Mouse (Mus musculus) heart, adult 2 months (tissue): ENCODE results near the gene Zfp879. TPM values are rescaled to one million over a fixed set of nuclear protein-coding genes. Genes with fewer than 3 reads are reported as not detected.
A peak's percentile ranks its signal among the peaks of the same experiment; 100 is the strongest.

Experiments used
- DNase-seq, 2 experiments: peaks; one replicate each; pipeline ENCODE4 v3.0.0; 2021
- H3K27ac ChIP-seq: fragments of 200-600 bp; 2 replicates; pipeline ENCODE4 v1.8.1; 2022
- H3K27me3 ChIP-seq: fragments of 200-500 bp; 2 replicates; pipeline ENCODE4 v1.6.1; 2012; ENCODE audit warnings: mild to moderate bottlenecking, low read length, inconsistent platforms, mixed read lengths; ENCODE audit not compliant: control insufficient read depth, insufficient read depth
- H3K36me3 ChIP-seq: fragments of 200-500 bp; 2 replicates; pipeline ENCODE4 v1.6.1; 2012; ENCODE audit warnings: low read length, inconsistent platforms; ENCODE audit not compliant: control insufficient read depth, insufficient read depth
- H3K4me1 ChIP-seq: fragments of 200-500 bp; 2 replicates; pipeline ENCODE4 v1.6.1; 2011; ENCODE audit warnings: low read length; ENCODE audit not compliant: control insufficient read depth, insufficient read depth
- H3K4me3 ChIP-seq: fragments of 200-600 bp; 2 replicates; pipeline ENCODE4 v1.8.1; 2022
- H3K79me2 ChIP-seq: fragments of 200-500 bp; replicated peaks from 2 replicates; pipeline ENCODE4 v1.6.1; 2012; ENCODE audit warnings: mild to moderate bottlenecking, inconsistent platforms, low read length, moderate library complexity, mixed read lengths; ENCODE audit not compliant: control insufficient read depth, insufficient read depth
- H3K9ac ChIP-seq: fragments of 200-500 bp; 2 replicates; pipeline ENCODE4 v1.6.1; 2012; ENCODE audit warnings: low read depth, mild to moderate bottlenecking, control low read depth, inconsistent platforms, low read length, mixed read lengths
- CTCF ChIP-seq: fragments of 200-600 bp; IDR thresholded peaks from 2 replicates; pipeline ENCODE4 v1.8.1; 2022; ENCODE audit warnings: antibody characterized with exemption, mild to moderate bottlenecking, moderate library complexity
- EP300 ChIP-seq: fragments of 200-500 bp; IDR thresholded peaks from 2 replicates; pipeline ENCODE4 v1.6.1; 2011; ENCODE audit warnings: low read depth, low read length, control low read depth; ENCODE audit not compliant: insufficient read depth
- POLR2A ChIP-seq: fragments of 200-500 bp; IDR thresholded peaks from 2 replicates; pipeline ENCODE4 v1.6.1; 2011; ENCODE audit warnings: mild to moderate bottlenecking, low read depth, low read length, control low read depth; ENCODE audit not compliant: insufficient read depth
- WGBS: fragments of 180-500 bp; shearing (Covaris S2); methylation state at CpG from one replicate; pipeline ENCODE4 v1.1.7; 2018; 5-methylcytosine and 5-hydroxymethylcytosine counted together
- intact Hi-C: fragments of 180-260 bp; cut with DNase I; formaldehyde crosslinking; loops from one replicate; pipeline ENCODE4 v1.15.1; 2025
- polyA plus RNA-seq: library from polyadenylated mRNA; depleted of rRNA; stranded (reverse); fragments of >200 nt; gene quantifications from 2 replicates; pipeline ENCODE4 v1.2.3, GENCODE M21; 2012
- total RNA-seq, 2 experiments: library from RNA; stranded (reverse); gene quantifications; 2 replicates each; pipeline ENCODE4 v1.2.3; 2021

Gene Zfp879
- total and polyA plus RNA-seq, 3 experiments = 0.37 to 1.7 (median 1.4) TPM

DNA sequence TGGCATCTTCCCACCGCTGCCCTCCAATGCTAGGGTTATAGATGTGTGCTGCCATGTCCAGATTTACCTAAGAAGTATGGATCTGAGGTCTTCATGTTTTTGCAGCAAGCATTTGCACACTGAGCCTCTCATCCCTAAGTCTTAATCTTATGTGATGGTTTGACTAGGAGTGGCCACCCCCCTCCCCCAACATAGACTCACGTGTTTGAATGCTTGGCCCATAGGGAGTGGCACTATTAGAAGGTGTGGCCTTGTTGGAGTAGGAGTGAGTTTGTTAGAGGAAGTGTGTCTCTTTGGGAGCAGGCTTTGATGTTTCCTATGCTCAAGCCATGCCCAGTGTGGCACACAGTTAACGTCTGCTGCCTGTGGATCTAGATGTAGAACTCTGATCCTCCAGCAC, 37.3 kb upstream of the Zfp879 start:
- intact Hi-C loops = no loop called here
- no peak overlapping the region for H3K27ac ChIP-seq
- WGBS = 85% methylated on average over 3 of the region's 3 CpGs

DNA sequence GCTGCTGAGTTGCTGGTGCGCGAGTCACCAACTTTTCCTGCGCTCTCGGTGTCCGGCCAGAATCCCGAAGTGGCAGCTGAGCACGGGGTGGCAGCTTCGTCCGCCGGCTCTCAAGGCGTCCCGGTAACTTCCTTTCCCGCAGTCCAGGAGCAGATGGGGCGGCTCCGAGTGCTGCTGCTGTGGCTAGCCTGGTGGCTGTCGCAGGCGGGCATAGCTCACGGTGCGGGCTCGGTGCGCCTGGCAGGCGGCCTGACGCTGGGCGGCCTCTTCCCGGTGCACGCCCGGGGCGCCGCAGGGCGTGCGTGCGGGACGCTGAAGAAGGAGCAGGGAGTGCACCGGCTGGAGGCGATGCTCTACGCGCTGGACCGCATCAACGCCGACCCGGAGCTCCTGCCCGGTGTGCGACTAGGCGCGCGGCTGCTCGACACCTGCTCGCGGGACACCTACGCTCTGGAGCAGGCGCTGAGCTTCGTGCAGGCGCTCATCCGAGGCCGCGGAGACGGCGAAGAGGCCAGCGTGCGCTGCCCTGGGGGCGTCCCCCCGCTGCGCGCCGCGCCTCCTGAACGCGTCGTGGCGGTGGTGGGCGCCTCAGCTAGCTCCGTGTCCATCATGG, 9.7 kb upstream of the Zfp879 start:
- H3K27ac ChIP-seq = no peak overlapping the region
- peak overlapping the region; percentile 36 for H3K4me3 ChIP-seq
- TF ChIP-seq EP300 (no peak), CTCF (no peak), POLR2A (no peak)
- peak in 1 of 2 experiments; percentile 12 for DNase-seq
- H3K36me3 ChIP-seq = no peaks in the 10 kb centered on the region
- H3K79me2 ChIP-seq = no peaks in the 10 kb centered on the region
- intact Hi-C loops = no loop called here
- WGBS = under 1% methylated on average over 72 of the region's 72 CpGs
- peaks cover 7% of the 10 kb centered on the region for H3K27me3 ChIP-seq
- H3K4me1 ChIP-seq = no peaks in the 10 kb centered on the region
- H3K9ac ChIP-seq = no peak overlapping the region

More for the DNA sequence above, 37.3 kb upstream of the Zfp879 start:
- H3K79me2 ChIP-seq = no peaks in the 10 kb centered on the region
- no peak for TF ChIP-seq CTCF
- no peak for TF ChIP-seq POLR2A
- TF ChIP-seq EP300 = no peak
- no peak overlapping the region for H3K4me3 ChIP-seq
- H3K9ac ChIP-seq = no peak overlapping the region
- H3K27me3 ChIP-seq = no peaks in the 10 kb centered on the region
- no peaks in the 10 kb centered on the region for H3K4me1 ChIP-seq
- no peaks in the 10 kb centered on the region for H3K36me3 ChIP-seq
- DNase-seq = no peak

DNA sequence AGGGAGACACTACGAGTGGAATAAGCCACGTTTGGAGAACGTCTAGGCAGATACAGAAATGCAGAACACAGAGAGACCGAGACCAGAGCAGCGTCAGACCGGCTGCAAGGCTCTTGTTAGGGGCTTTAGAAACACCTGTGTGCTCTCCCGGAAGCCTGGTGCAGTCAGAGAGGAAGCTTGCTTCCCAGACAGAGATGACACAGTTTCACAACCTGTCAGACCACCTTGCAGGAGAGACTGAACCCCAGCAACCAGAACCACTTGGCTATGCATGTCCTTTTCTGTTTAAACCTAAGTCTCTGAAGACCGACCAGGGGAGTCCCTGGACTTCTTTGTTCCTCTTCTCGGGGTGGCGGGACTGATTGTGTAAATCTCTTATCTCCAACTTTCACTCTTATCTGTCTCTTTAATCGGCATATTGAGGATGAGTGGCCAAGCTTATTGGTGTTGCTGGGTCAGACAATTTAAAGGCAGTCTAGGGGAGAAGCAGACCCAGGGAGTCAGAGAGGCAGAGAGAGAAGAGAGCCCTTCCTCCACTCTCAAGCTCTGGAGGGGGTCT, 8.9 kb upstream of the Zfp879 start, which contains the start of gene Grm6:
Grm6 (plus strand) TSS at position 509 of the 559 bp plus-strand sequence.
- Histone ChIP-seq H3K27me3 (peaks cover 7% of the 10 kb centered on the region), H3K9ac (no peak within 1 kb of the TSS), H3K4me1 (no peaks in the 10 kb centered on the region), H3K27ac (no peak within 1 kb of the TSS), H3K4me3 (peak within 1 kb of the TSS; percentile 36), H3K79me2 (no peaks in the 10 kb centered on the region), H3K36me3 (no peaks in the 10 kb centered on the region)
- intact Hi-C loops = no loop called here
- no peak for TF ChIP-seq EP300
- TF ChIP-seq CTCF = no peak
- no peak for TF ChIP-seq POLR2A
- DNase-seq = no peak
- 2% methylated on average over 11 of the region's 11 CpGs for WGBS

DNA sequence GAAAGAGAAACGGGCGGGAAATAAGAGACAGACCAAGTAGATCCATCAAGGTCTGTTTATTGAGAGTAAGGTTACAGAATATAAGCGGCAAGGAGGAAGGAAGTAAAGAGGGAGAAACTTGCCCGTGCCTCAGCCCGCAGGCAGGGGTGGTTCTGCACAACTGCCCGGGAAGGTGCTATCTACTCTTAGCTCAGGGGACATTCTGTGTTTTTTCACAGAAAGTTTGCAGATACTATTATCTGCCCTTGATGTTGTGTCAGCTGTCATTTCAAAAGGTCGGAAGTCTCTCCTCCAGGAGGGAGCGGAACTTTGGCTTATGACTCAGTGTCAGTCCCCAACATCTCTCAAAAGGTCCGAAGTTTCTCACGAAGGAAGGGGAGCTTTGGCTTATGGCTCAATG, 8.0 kb upstream of the Zfp879 start:
- Histone ChIP-seq H3K9ac (no peak overlapping the region), H3K27me3 (peaks cover 7% of the 10 kb centered on the region), H3K79me2 (no peaks in the 10 kb centered on the region), H3K27ac (no peak overlapping the region), H3K4me3 (no peak overlapping the region), H3K36me3 (no peaks in the 10 kb centered on the region), H3K4me1 (no peaks in the 10 kb centered on the region)
- intact Hi-C loops = no loop called here
- no peak for DNase-seq
- TF ChIP-seq POLR2A = no peak
- no peak for TF ChIP-seq EP300
- TF ChIP-seq CTCF = no peak
- WGBS = 2% methylated on average over 10 of the region's 10 CpGs

DNA sequence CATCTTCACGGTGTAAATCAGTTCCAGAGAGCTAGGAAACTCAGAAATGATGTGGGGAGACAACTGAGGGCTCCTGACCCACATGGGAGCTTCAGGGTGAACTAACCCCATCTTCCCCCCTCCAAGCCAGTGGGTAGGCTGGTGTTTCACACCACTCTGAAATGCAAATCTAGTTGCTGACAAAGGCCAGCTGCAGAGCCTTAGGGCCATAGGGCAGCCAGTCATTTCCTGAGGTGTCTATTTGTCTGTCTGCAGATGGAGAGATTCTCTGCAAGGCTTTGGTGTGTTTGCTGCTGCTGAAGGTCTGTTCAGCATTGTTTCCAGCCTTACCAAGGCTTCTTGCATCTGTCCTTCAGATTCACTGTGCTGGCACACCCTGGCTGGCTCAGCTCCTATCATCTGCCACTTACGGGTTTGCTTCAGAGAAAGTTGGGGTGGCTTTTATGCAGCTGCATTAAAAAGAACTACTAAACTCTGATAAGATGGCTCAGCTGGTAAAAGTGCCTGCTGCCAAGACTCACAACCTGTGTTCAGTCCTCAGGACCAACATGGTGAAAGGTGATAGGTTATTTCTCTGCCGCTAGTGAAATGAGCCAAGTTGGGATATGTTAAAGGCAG, 7.3 kb upstream of the Zfp879 start:
- no peak for DNase-seq
- Histone ChIP-seq H3K4me1 (no peaks in the 10 kb centered on the region), H3K79me2 (no peaks in the 10 kb centered on the region), H3K9ac (no peak overlapping the region), H3K36me3 (no peaks in the 10 kb centered on the region), H3K27me3 (peaks cover 7% of the 10 kb centered on the region), H3K27ac (no peak overlapping the region), H3K4me3 (no peak overlapping the region)
- intact Hi-C loops = no loop called here
- TF ChIP-seq POLR2A = no peak
- no peak for TF ChIP-seq CTCF
- 16% methylated on average over 3 of the region's 3 CpGs for WGBS

DNA sequence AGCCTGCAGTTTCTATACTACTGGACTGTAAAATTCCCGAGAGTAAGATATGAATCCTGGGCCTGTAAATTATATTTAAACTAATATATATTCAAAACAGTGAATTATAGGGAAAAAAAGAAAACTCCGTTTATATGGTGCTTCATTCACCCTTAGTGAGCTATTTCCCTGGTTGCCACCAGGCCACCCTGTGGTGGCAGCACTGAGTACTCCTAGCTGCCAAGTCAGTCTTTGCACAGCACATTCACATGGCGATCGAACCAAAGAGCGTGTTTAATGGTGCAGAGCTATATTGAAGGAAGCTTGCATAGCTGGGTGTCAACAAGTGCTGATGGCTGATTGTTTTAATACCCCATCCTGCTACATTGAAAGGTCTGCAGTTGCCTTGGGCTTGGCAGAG, 5.7 kb upstream of the Zfp879 start:
- Histone ChIP-seq H3K9ac (no peak overlapping the region), H3K79me2 (no peaks in the 10 kb centered on the region), H3K4me3 (no peak overlapping the region), H3K4me1 (no peaks in the 10 kb centered on the region), H3K27ac (no peak overlapping the region), H3K27me3 (peaks cover 7% of the 10 kb centered on the region), H3K36me3 (no peaks in the 10 kb centered on the region)
- intact Hi-C loops = no loop called here
- TF ChIP-seq POLR2A = no peak
- TF ChIP-seq CTCF = peak; percentile 35
- TF ChIP-seq EP300 = no peak
- 74% methylated on average over 5 of the region's 5 CpGs for WGBS
- DNase-seq = no peak
